Mouse (Mus musculus): ENCODE measurements around the gene Dhrs3. TPM values are rescaled to one million over a fixed set of nuclear protein-coding genes. Genes with fewer than 3 reads are reported as not detected.

The Dhrs3 gene
- total and polyA plus RNA-seq, 3 experiments: 7.9 to 37.7 (median 10.5) TPM

- in situ Hi-C loops (cut with MboI; ENCODE audit: low pct_ligation_motif_present, low pct_unique_long_range_greater_than_20kb, low sequenced_read_pairs): loop anchor here (5.0 to 25.0 kb wide), 4 partner anchors 152 to 392 kb away; partner anchors contain the start of gene Gm13124
- TF ChIP-seq MAZ (IDR thresholded peaks at IDR 0.05; ENCODE audit: low read depth, low read length) (no peak), ZMIZ1 (IDR thresholded peaks at IDR 0.05; ENCODE audit: low read depth, low read length) (no peak), ETS1 (conservative IDR thresholded peaks at IDR 0.05; ENCODE audit: low read depth, low read length) (no peak), TBP (conservative IDR thresholded peaks at IDR 0.05; ENCODE audit: low read depth, low read length) (no peak), TCF12 (IDR thresholded peaks at IDR 0.05; ENCODE audit: low read depth, low read length) (no peak), BHLHE40 (IDR thresholded peaks at IDR 0.05; ENCODE audit: low read depth, low read length) (no peak), UBTF (IDR thresholded peaks at IDR 0.05; ENCODE audit: low read depth, low read length) (no peak)
- Histone ChIP-seq H3K36me3 (replicated peaks in 1 of 2; ENCODE audit: control insufficient read depth in 1 of 2, insufficient read depth in 1 of 2, low read length in 1 of 2) (peaks cover 6 to 20% of the 10 kb centered on the region in 2 experiments), H3K27ac (ENCODE audit: insufficient read depth, low read depth) (no peak overlapping the region), H3K79me2 (replicated peaks; ENCODE audit: control insufficient read depth, extremely low read depth, insufficient read depth, poor library complexity, severe bottlenecking) (peaks cover 26% of the 10 kb centered on the region), H3K9me3 (replicated peaks; ENCODE audit: low read length) (peaks cover 2% of the 10 kb centered on the region), H3K4me2 (ENCODE audit: insufficient read depth, low read depth, poor library complexity, severe bottlenecking) (peak overlapping the region; percentile 84; the same call in 1 of the 2 replicates), H3K4me3 (replicated peaks in 1 of 3; ENCODE audit: low read depth in 2 of 3, low read length in 2 of 3, poor library complexity in 1 of 3) (no peak overlapping the region), H3K27me3 (replicated peaks) (no peaks in the 10 kb centered on the region), H3K4me1 (ENCODE audit: control insufficient read depth in 1 of 2, insufficient read depth in 2 of 2) (peaks cover 22 to 48% of the 10 kb centered on the region in 2 experiments), H3K9ac (ENCODE audit: insufficient read depth, low read depth) (no peak overlapping the region)
- DNase-seq (ENCODE audit: extremely low read depth): no peak
- dilution Hi-C loops (cut with MboI; ENCODE audit: extremely low pct_ligation_motif_present, extremely low pct_unique_long_range_greater_than_20kb, low sequenced_read_pairs): loop anchor here (25.0 kb wide), 1 partner anchor 92 kb away; no protein-coding TSS in a partner anchor
These were observed 2.6 kb downstream of the Dhrs3 start for GRCm38 (mm10) chr4:144895211-144895590.

- no peak overlapping the region for H3K9ac ChIP-seq (ENCODE audit: insufficient read depth, low read depth)
- no peak for DNase-seq (ENCODE audit: extremely low read depth)
- no peak overlapping the region for H3K4me3 ChIP-seq (replicated peaks in 1 of 3; ENCODE audit: low read depth in 2 of 3, low read length in 2 of 3, poor library complexity in 1 of 3)
- H3K36me3 ChIP-seq (replicated peaks in 1 of 2; ENCODE audit: control insufficient read depth in 1 of 2, insufficient read depth in 1 of 2, low read length in 1 of 2): peaks cover 9 to 24% of the 10 kb centered on the region in 2 experiments
- dilution Hi-C loops (cut with MboI; ENCODE audit: extremely low pct_ligation_motif_present, extremely low pct_unique_long_range_greater_than_20kb, low sequenced_read_pairs) (loop anchor here (25.0 kb wide), 1 partner anchor 91 kb away; no protein-coding TSS in a partner anchor), in situ Hi-C loops (cut with MboI; ENCODE audit: low pct_ligation_motif_present, low pct_unique_long_range_greater_than_20kb, low sequenced_read_pairs) (loop anchor here (5.0 to 25.0 kb wide), 4 partner anchors 151 to 391 kb away; partner anchors contain the start of gene Gm13124)
- H3K4me1 ChIP-seq (ENCODE audit: control insufficient read depth in 1 of 2, insufficient read depth in 2 of 2): peaks cover 30 to 45% of the 10 kb centered on the region in 2 experiments
- H3K27me3 ChIP-seq (replicated peaks): no peaks in the 10 kb centered on the region
- TF ChIP-seq ZMIZ1 (IDR thresholded peaks at IDR 0.05; ENCODE audit: low read depth, low read length) (no peak), HCFC1 (IDR thresholded peaks at IDR 0.05; ENCODE audit: low read depth, low read length) (no peak), CTCF (conservative IDR thresholded peaks at IDR 0.05 in 1 of 2, IDR thresholded peaks at IDR 0.05 in 1 of 2; ENCODE audit: low read depth in 2 of 2, low read length in 2 of 2) (peak in 1 of 2 experiments; percentile 29; a peak in 2 of 4 replicates), SMC3 (IDR thresholded peaks at IDR 0.05; ENCODE audit: low read depth, low read length) (peak; percentile 13; the same call in 1 of the 2 replicates), TCF12 (IDR thresholded peaks at IDR 0.05; ENCODE audit: low read depth, low read length) (no peak), RCOR1 (conservative IDR thresholded peaks at IDR 0.05; ENCODE audit: low read depth, low read length) (no peak), GABPA (IDR thresholded peaks at IDR 0.05; ENCODE audit: insufficient replicate concordance, low read depth, low read length) (no peak), TBP (conservative IDR thresholded peaks at IDR 0.05; ENCODE audit: low read depth, low read length) (no peak), RAD21 (IDR thresholded peaks at IDR 0.05; ENCODE audit: low read depth, low read length) (peak; percentile 19)
- H3K79me2 ChIP-seq (replicated peaks; ENCODE audit: control insufficient read depth, extremely low read depth, insufficient read depth, poor library complexity, severe bottlenecking): peaks cover 35% of the 10 kb centered on the region
- no peak overlapping the region for H3K27ac ChIP-seq (ENCODE audit: insufficient read depth, low read depth)
- H3K9me3 ChIP-seq (replicated peaks; ENCODE audit: low read length): peaks cover 2% of the 10 kb centered on the region
- no peak overlapping the region for H3K4me2 ChIP-seq (ENCODE audit: insufficient read depth, low read depth, poor library complexity, severe bottlenecking)
These were observed 3.7 kb downstream of the Dhrs3 start for GRCm38 (mm10) chr4:144896321-144896720.
